Mouse (Mus musculus) neural tube, embryonic 12.5 days (tissue): ENCODE results near the gene Cdc42ep5. TPM values are rescaled to one million over a fixed set of nuclear protein-coding genes. Genes with fewer than 3 reads are reported as not detected.

Source experiments
- ATAC-seq: fragments of 200-750 bp; cut with Nextera tagmentation; 2 replicates; pipeline ENCODE4 v1.8.0; 2017; ENCODE audit warnings: low read depth, mild to moderate bottlenecking, moderate TSS enrichment, moderate library complexity; ENCODE audit not compliant: low FRiP score
- H3K27ac ChIP-seq: fragments of 300-500 bp; sonication (generic); 2 replicates; pipeline ENCODE4 v1.5.1; 2016
- H3K27me3 ChIP-seq: fragments of 300-500 bp; sonication (generic); replicated peaks from 2 replicates; pipeline ENCODE4 v1.6.1; 2016; ENCODE audit warnings: mild to moderate bottlenecking
- H3K36me3 ChIP-seq: fragments of 300-500 bp; sonication (generic); 2 replicates; pipeline ENCODE4 v1.6.1; 2016; ENCODE audit warnings: mild to moderate bottlenecking
- H3K4me1 ChIP-seq: fragments of 300-500 bp; sonication (generic); 2 replicates; pipeline ENCODE4 v1.6.1; 2016
- H3K4me2 ChIP-seq: fragments of 300-500 bp; sonication (generic); replicated peaks from 2 replicates; pipeline ENCODE4 v1.6.1; 2016; ENCODE audit warnings: mild to moderate bottlenecking
- H3K4me3 ChIP-seq: fragments of 300-500 bp; sonication (generic); 2 replicates; pipeline ENCODE4 v1.5.1; 2016
- H3K9ac ChIP-seq: fragments of 300-500 bp; sonication (generic); 2 replicates; pipeline ENCODE4 v1.6.1; 2016; ENCODE audit warnings: mild to moderate bottlenecking
- H3K9me3 ChIP-seq: fragments of 300-500 bp; sonication (generic); 2 replicates; pipeline ENCODE4 v1.6.1; 2016; ENCODE audit warnings: mild to moderate bottlenecking
- WGBS: fragments of 180-500 bp; shearing (Covaris S2); methylation state at CpG from one replicate; pipeline ENCODE4 v1.1.7; 2016; 5-methylcytosine and 5-hydroxymethylcytosine counted together
- polyA plus RNA-seq: library from polyadenylated mRNA; unstranded; fragments of >200 nt; fragmentation: Nextera tagmentation; extraction: Ambion mirVana; gene quantifications from 2 replicates; pipeline ENCODE4 v1.2.1, GENCODE M21; 2016

Gene Cdc42ep5
- polyA plus RNA-seq, 1 experiment from 2014 or later = 14.1 TPM

GRCm38 (mm10) chr7:4122076-4122768 lies 42.4 kb downstream of the Cdc42ep5 start:
- Histone ChIP-seq H3K9ac (peak overlapping the region; percentile 36), H3K36me3 (peaks cover 16% of the 10 kb centered on the region), H3K4me3 (peak overlapping the region; percentile 16; the same call in 1 of the 2 replicates), H3K27me3 (no peaks in the 10 kb centered on the region), H3K4me2 (peak overlapping the region; percentile 68), H3K27ac (peak overlapping the region; percentile 47), H3K4me1 (peaks cover 55% of the 10 kb centered on the region), H3K9me3 (no peaks in the 10 kb centered on the region)
- no peak for ATAC-seq
- 47% methylated on average over 11 of the region's 11 CpGs for WGBS

- no peaks in the 10 kb centered on the region for H3K36me3 ChIP-seq
- no peaks in the 10 kb centered on the region for H3K27me3 ChIP-seq
- H3K4me1 ChIP-seq = peaks cover 51% of the 10 kb centered on the region
- WGBS = 10% methylated on average over 19 of the region's 19 CpGs
- H3K9me3 ChIP-seq = no peaks in the 10 kb centered on the region
- peak overlapping the region; percentile 81 for H3K9ac ChIP-seq
- H3K4me2 ChIP-seq = peak overlapping the region; percentile 68
- ATAC-seq = 0 out of 2 replicates have a peak, but pooled peaks have one; percentile 0
- peak overlapping the region; percentile 57 for H3K27ac ChIP-seq
- H3K4me3 ChIP-seq = peak overlapping the region; percentile 62
These were observed 44.4 kb downstream of the Cdc42ep5 start for GRCm38 (mm10) chr7:4119976-4120921.

- WGBS = under 1% methylated on average over 37 of the region's 37 CpGs
- H3K4me2 ChIP-seq = peak within 1 kb of the TSS; percentile 68
- peaks cover 43% of the 10 kb centered on the region for H3K4me1 ChIP-seq
- H3K27ac ChIP-seq = peak within 1 kb of the TSS; percentile 57; the same call in 1 of the 2 replicates
- H3K36me3 ChIP-seq = no peaks in the 10 kb centered on the region
- no peak for ATAC-seq
- H3K27me3 ChIP-seq = no peaks in the 10 kb centered on the region
- H3K9ac ChIP-seq = peak within 1 kb of the TSS; percentile 81
- H3K4me3 ChIP-seq = peak within 1 kb of the TSS; percentile 62
- no peaks in the 10 kb centered on the region for H3K9me3 ChIP-seq
These were observed 45.2 kb downstream of the Cdc42ep5 start, which contains the start of gene Ttyh1 for GRCm38 (mm10) chr7:4119344-4119902. Gene Ttyh1 (plus strand): TSS chr7:4119408.

GRCm38 (mm10) chr7:4117050-4117814 lies 47.4 kb downstream of the Cdc42ep5 start:
- H3K27ac ChIP-seq = no peak overlapping the region
- no peaks in the 10 kb centered on the region for H3K27me3 ChIP-seq
- peaks cover 26% of the 10 kb centered on the region for H3K4me1 ChIP-seq
- H3K9ac ChIP-seq = no peak overlapping the region
- no peaks in the 10 kb centered on the region for H3K9me3 ChIP-seq
- no peak for ATAC-seq
- no peak overlapping the region for H3K4me3 ChIP-seq
- H3K36me3 ChIP-seq = no peaks in the 10 kb centered on the region
- H3K4me2 ChIP-seq = no peak overlapping the region
- 69% methylated on average over 8 of the region's 8 CpGs for WGBS

- Histone ChIP-seq H3K36me3 (no peaks in the 10 kb centered on the region), H3K9me3 (no peaks in the 10 kb centered on the region), H3K27ac (no peak overlapping the region), H3K4me3 (no peak overlapping the region), H3K27me3 (no peaks in the 10 kb centered on the region), H3K9ac (no peak overlapping the region), H3K4me2 (no peak overlapping the region), H3K4me1 (no peaks in the 10 kb centered on the region)
- no peak for ATAC-seq
- WGBS = 54% methylated on average over 3 of the region's 3 CpGs
These were observed 52.9 kb downstream of the Cdc42ep5 start for GRCm38 (mm10) chr7:4111766-4112165.

- Histone ChIP-seq H3K4me1 (no peaks in the 10 kb centered on the region), H3K27ac (no peak overlapping the region), H3K36me3 (no peaks in the 10 kb centered on the region), H3K4me2 (no peak overlapping the region), H3K9me3 (no peaks in the 10 kb centered on the region), H3K4me3 (no peak overlapping the region), H3K27me3 (no peaks in the 10 kb centered on the region), H3K9ac (no peak overlapping the region)
- ATAC-seq = 0 out of 2 replicates have a peak, but pooled peaks have one; percentile 44
- 20% methylated on average over 4 of the region's 4 CpGs for WGBS
These were observed 61.2 kb downstream of the Cdc42ep5 start for GRCm38 (mm10) chr7:4103411-4103810.

Other genes with a start within 250 kb of the Cdc42ep5 start
- gene Lilra6, start 249.4 kb downstream of the Cdc42ep5 start, polyA plus RNA-seq = not detected in 2 replicates
- 2.5 and 3.1 TPM in 2 replicates for gene Lair1, start 101.7 kb downstream of the Cdc42ep5 start, polyA plus RNA-seq
- 111 and 113 TPM in 2 replicates for gene Ttyh1, start 45.5 kb downstream of the Cdc42ep5 start, polyA plus RNA-seq
- gene Leng8, start 27.8 kb downstream of the Cdc42ep5 start, polyA plus RNA-seq = 92.7 and 110 TPM in 2 replicates
- gene Leng9, start 14.5 kb downstream of the Cdc42ep5 start, polyA plus RNA-seq = 3.4 and 4.0 TPM in 2 replicates
- gene Lilra5, start 72.9 kb upstream of the Cdc42ep5 start, polyA plus RNA-seq = not detected in 2 replicates
- gene Ncr1, start 172.9 kb upstream of the Cdc42ep5 start, polyA plus RNA-seq = not detected in 2 replicates
- 0.36 and 0.68 TPM in 2 replicates for gene Gp6, start 232.9 kb upstream of the Cdc42ep5 start, polyA plus RNA-seq